ENCODE assay signal across 10 mouse cellular contexts in the genomic region with DNA sequence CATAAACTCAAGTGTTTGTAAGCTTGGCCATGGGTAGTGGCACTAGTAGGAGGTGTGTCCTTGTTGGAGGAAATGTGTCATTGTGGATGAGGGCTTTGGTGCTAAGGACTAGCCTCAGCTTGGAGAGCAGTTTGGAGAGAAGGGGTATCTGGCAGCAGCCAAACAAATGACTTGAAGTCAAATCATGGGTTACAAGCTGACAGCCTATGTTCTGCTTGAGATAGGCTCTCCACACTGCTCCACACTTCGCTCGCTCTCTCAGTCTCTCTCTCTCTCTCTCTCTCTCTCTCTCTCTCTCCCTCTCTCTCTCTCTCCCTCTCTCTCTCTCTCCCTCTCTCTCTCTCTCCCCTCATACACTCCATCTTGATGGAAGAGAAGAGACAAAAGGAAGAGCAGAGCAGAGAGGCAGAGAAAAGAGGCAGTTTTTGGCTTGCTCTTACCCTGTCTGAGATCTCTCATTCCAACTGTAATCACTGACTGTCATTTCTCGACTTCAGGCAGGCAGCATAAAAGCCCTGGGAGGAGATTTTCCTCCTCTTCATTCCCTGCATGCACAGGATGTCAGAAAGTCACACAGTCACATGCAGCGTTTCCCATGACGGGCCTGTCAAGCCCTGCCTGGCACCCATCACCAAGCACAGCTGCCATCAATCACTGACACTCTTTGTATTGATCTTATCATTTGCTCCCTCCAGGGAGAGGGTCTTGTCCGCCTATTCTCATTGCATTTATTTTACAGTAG.
A peak's percentile ranks its signal among the peaks of the same experiment; 100 is the strongest.
DNase-seq lines count a peak whose midpoint lies in the region; ATAC-seq and TF ChIP-seq lines count a peak whose summit lies in the region.
"Had no signal": no experiment of that assay in that cellular context is flagged by ENCODE, and none has a peak within 500 bp of the region (broad histone marks: within the 10 kb centered on the region; RNA-seq: fewer than 3 reads in every experiment).

No protein-coding gene starts in this region.

- intact Hi-C loops in heart, postnatal 36 days (cut with DNase I): no loop called here

- peak overlapping the region; percentile 29; the same call in 1 of the 2 replicates for H3K27ac ChIP-seq in spleen, adult 2 months (ENCODE audit: insufficient read depth, low read length)
- H3K27ac ChIP-seq in intestine, embryonic 14.5 days (ENCODE audit: low read depth): peak overlapping the region; percentile 19; the same call in 1 of the 2 replicates
- peak overlapping the region; percentile 68 for H3K27ac ChIP-seq in stomach, embryonic 16.5 days (ENCODE audit: low read length)
- H3K27ac ChIP-seq: liver, embryonic 13.5 days had no signal

- no peaks in the 10 kb centered on the region for H3K36me3 ChIP-seq in spleen, adult 2 months (ENCODE audit: control insufficient read depth, insufficient read depth, low read length)
- H3K36me3 ChIP-seq in intestine, embryonic 14.5 days (ENCODE audit: control insufficient read depth, insufficient read depth, low read length): no peaks in the 10 kb centered on the region
- no peaks in the 10 kb centered on the region for H3K36me3 ChIP-seq in stomach, embryonic 16.5 days (ENCODE audit: control insufficient read depth, insufficient read depth, low read length)
- H3K36me3 ChIP-seq: liver, embryonic 13.5 days had no signal

- H3K9ac ChIP-seq in intestine, embryonic 14.5 days (ENCODE audit: low read length): no peak overlapping the region
- no peak overlapping the region for H3K9ac ChIP-seq in stomach, embryonic 16.5 days (ENCODE audit: low read length)
- H3K9ac ChIP-seq: liver, embryonic 13.5 days had no signal

- H3K4me1 ChIP-seq in spleen, adult 2 months (ENCODE audit: control insufficient read depth, insufficient read depth, insufficient read length): no peaks in the 10 kb centered on the region
- peaks cover 11% of the 10 kb centered on the region for H3K4me1 ChIP-seq in intestine, embryonic 14.5 days (replicated peaks; ENCODE audit: control insufficient read depth, insufficient read depth, low read length)
- H3K4me1 ChIP-seq in stomach, embryonic 16.5 days (ENCODE audit: control insufficient read depth, insufficient read depth, low read length): peaks cover 8% of the 10 kb centered on the region
- H3K4me1 ChIP-seq: liver, embryonic 13.5 days had no signal

- H3K9me3 ChIP-seq in intestine, embryonic 14.5 days (ENCODE audit: control insufficient read depth, low read length): no peaks in the 10 kb centered on the region
- no peaks in the 10 kb centered on the region for H3K9me3 ChIP-seq in stomach, embryonic 16.5 days (replicated peaks; ENCODE audit: control insufficient read depth, low read length)
- H3K9me3 ChIP-seq: liver, embryonic 13.5 days had no signal

- H3K4me3 ChIP-seq in spleen, adult 2 months (ENCODE audit: extremely low read depth, insufficient read depth, insufficient read length): no peak overlapping the region
- no peak overlapping the region for H3K4me3 ChIP-seq in intestine, embryonic 14.5 days (ENCODE audit: low read depth, low read length)
- H3K4me3 ChIP-seq in stomach, embryonic 16.5 days (replicated peaks; ENCODE audit: low read length): no peak overlapping the region
- H3K4me3 ChIP-seq: liver, embryonic 13.5 days had no signal

- TF ChIP-seq POLR2A in spleen, adult 2 months (IDR thresholded peaks at IDR 0.05; ENCODE audit: low read depth, low read length): no peak

- no peak for ATAC-seq in intestine, embryonic 14.5 days (replicated peaks; ENCODE audit: low FRiP score, low TSS enrichment, low read depth)
- ATAC-seq in stomach, embryonic 16.5 days (ENCODE audit: insufficient read depth, low FRiP score): no peak; the same call in 1 of the 2 replicates

- no peaks in the 10 kb centered on the region for H3K27me3 ChIP-seq in spleen, adult 2 months (ENCODE audit: control insufficient read depth, insufficient read depth, low read length)
- no peaks in the 10 kb centered on the region for H3K27me3 ChIP-seq in intestine, embryonic 14.5 days (replicated peaks; ENCODE audit: control insufficient read depth, insufficient read depth, low read length)
- H3K27me3 ChIP-seq in stomach, embryonic 16.5 days (ENCODE audit: control insufficient read depth, insufficient read depth, low read length): no peaks in the 10 kb centered on the region
- H3K27me3 ChIP-seq: liver, embryonic 13.5 days had no signal

- WGBS in spleen, adult 2 months: 78% methylated on average over 6 of the region's 6 CpGs
- WGBS in intestine, embryonic 14.5 days: 51% methylated on average over 6 of the region's 6 CpGs
- whole genome bisulfite sequencing in stomach, embryonic 16.5 days: 33% methylated on average over 6 of the region's 6 CpGs

- no peak for TF ChIP-seq CTCF in spleen, adult 2 months (IDR thresholded peaks at IDR 0.05; ENCODE audit: extremely low read depth, insufficient read depth, insufficient read length, insufficient replicate concordance)

- H3K4me2 ChIP-seq in intestine, embryonic 14.5 days (ENCODE audit: low read length): no peak overlapping the region
- no peak overlapping the region for H3K4me2 ChIP-seq in stomach, embryonic 16.5 days (ENCODE audit: low read depth, low read length)
- H3K4me2 ChIP-seq: liver, embryonic 13.5 days had no signal

- DNase-seq in heart, adult 11 months: peak; percentile 92
- DNase-seq in heart, postnatal 36 days: no peak
- no peak for DNase-seq in spleen, adult 2 months (ENCODE audit: low read depth in 1 of 2, low spot score in 2 of 2)
- no peak for DNase-seq in spleen, postnatal 36 days (ENCODE audit: low spot score in 2 of 2)
- DNase-seq in intestine, embryonic 14.5 days (ENCODE audit: low spot score): no peak
- DNase-seq in natural killer cell, adult 2 months (ENCODE audit: low spot score in 2 of 2): no peak
- DNase-seq in Muller cell, postnatal 12 days (ENCODE audit: inconsistent ontology term): no peak
- DNase-seq: adrenal gland, postnatal 36 days; liver, embryonic 13.5 days had no signal
